Mouse (Mus musculus) MEL (cell line): ENCODE data around the gene Setd5. TPM values are rescaled to one million over a fixed set of nuclear protein-coding genes. Genes with fewer than 3 reads are reported as not detected.

ENCODE experiments used
- DNase-seq: peaks from one replicate; pipeline ENCODE4 v3.0.0; 2011; ENCODE audit warnings: low read depth, low spot score
- H3K27ac ChIP-seq: 2 replicates; pipeline ENCODE4 v1.5.1; 2012; ENCODE audit warnings: low read depth, mild to moderate bottlenecking, control low read depth, low read length, moderate library complexity; ENCODE audit not compliant: control insufficient read depth
- H3K27me3 ChIP-seq, 2 experiments: fragments of 150-350 bp in 1 of 2; sonication (generic) in 1 of 2; 2 replicates each; pipeline ENCODE4 v1.6.1; 2012; ENCODE audit warnings: low read length in 2 of 2, mild to moderate bottlenecking in 2 of 2, improper control_type of control experiment in 1 of 2, moderate library complexity in 1 of 2; ENCODE audit not compliant: insufficient read depth in 2 of 2, control insufficient read depth in 1 of 2
- H3K36me3 ChIP-seq, 2 experiments: 2 replicates each; pipeline ENCODE4 v1.6.1; 2012 to 2014; ENCODE audit warnings: low read length in 2 of 2, improper control_type of control experiment in 1 of 2, inconsistent platforms in 1 of 2, mild to moderate bottlenecking in 1 of 2; ENCODE audit not compliant: insufficient read depth in 2 of 2, control insufficient read depth in 1 of 2
- H3K4me1 ChIP-seq, 2 experiments: fragments of 150-350 bp in 1 of 2; sonication (generic) in 1 of 2; 2 replicates each; pipeline ENCODE4 v1.6.1; 2012; ENCODE audit warnings: low read length in 2 of 2, improper control_type of control experiment in 1 of 2, mild to moderate bottlenecking in 1 of 2; ENCODE audit not compliant: insufficient read depth in 2 of 2, control insufficient read depth in 1 of 2
- H3K4me3 ChIP-seq, 2 experiments: fragments of 150-350 bp in 1 of 2; sonication (generic) in 1 of 2; 2 replicates each; pipeline ENCODE4 v1.5.1; 2012; ENCODE audit warnings: low read depth in 2 of 2, low read length in 2 of 2, mild to moderate bottlenecking in 2 of 2, moderate library complexity in 2 of 2, control low read depth in 1 of 2, improper control_type of control experiment in 1 of 2; ENCODE audit not compliant: control insufficient read depth in 1 of 2, insufficient read depth in 1 of 2
- H3K79me2 ChIP-seq: 2 replicates; pipeline ENCODE4 v1.6.1; 2012; ENCODE audit warnings: mild to moderate bottlenecking, low read length, moderate library complexity; ENCODE audit not compliant: control insufficient read depth, poor library complexity, insufficient read depth
- H3K9ac ChIP-seq: 2 replicates; pipeline ENCODE4 v1.6.1; 2012; ENCODE audit warnings: low read depth, mild to moderate bottlenecking, control low read depth, low read length, moderate library complexity; ENCODE audit not compliant: control insufficient read depth, poor library complexity, severe bottlenecking
- H3K9me3 ChIP-seq: fragments of 150-350 bp; sonication (generic); replicated peaks from 2 replicates; pipeline ENCODE4 v1.6.1; 2012; ENCODE audit warnings: mild to moderate bottlenecking, low read length, improper control_type of control experiment, moderate library complexity; ENCODE audit not compliant: insufficient read depth
- CHD1 ChIP-seq: IDR thresholded peaks from 2 replicates; pipeline ENCODE4 v1.6.1; 2012; ENCODE audit warnings: low read depth, mild to moderate bottlenecking, inconsistent platforms, low read length, improper control_type of control experiment
- EP300 ChIP-seq, 2 experiments: IDR thresholded peaks; 2 replicates each; pipeline ENCODE4 v1.6.1; 2011; ENCODE audit warnings: improper control_type of control experiment in 2 of 2, low read length in 2 of 2, low read depth in 1 of 2, mild to moderate bottlenecking in 1 of 2
- ETS1 ChIP-seq: IDR thresholded peaks from 2 replicates; pipeline ENCODE4 v1.6.1; 2012; ENCODE audit warnings: low read depth, mild to moderate bottlenecking, inconsistent platforms, low read length, improper control_type of control experiment, moderate library complexity
- GABPA ChIP-seq: IDR thresholded peaks from 2 replicates; pipeline ENCODE4 v1.6.1; 2012; ENCODE audit warnings: low read depth, mild to moderate bottlenecking, inconsistent platforms, low read length, improper control_type of control experiment, moderate library complexity
- GATA1 ChIP-seq: IDR thresholded peaks from 2 replicates; pipeline ENCODE4 v1.6.1; 2011; ENCODE audit warnings: low read depth, low read length, improper control_type of control experiment
- HCFC1 ChIP-seq: IDR thresholded peaks from 2 replicates; pipeline ENCODE4 v1.6.1; 2012; ENCODE audit warnings: low read depth, mild to moderate bottlenecking, inconsistent platforms, low read length, improper control_type of control experiment, moderate library complexity
- JUND ChIP-seq: IDR thresholded peaks from 2 replicates; pipeline ENCODE4 v1.6.1; 2011; ENCODE audit warnings: low read depth, mild to moderate bottlenecking, improper control_type of control experiment, low read length
- KAT2A ChIP-seq: conservative IDR thresholded peaks from 2 replicates; pipeline ENCODE4 v1.6.1; 2012; ENCODE audit warnings: low read depth, low read length, improper control_type of control experiment, inconsistent platforms
- MXI1 ChIP-seq: IDR thresholded peaks from 2 replicates; pipeline ENCODE4 v1.6.1; 2011; ENCODE audit warnings: mild to moderate bottlenecking, low read depth, low read length, improper control_type of control experiment
- NELFE ChIP-seq: IDR thresholded peaks from 2 replicates; pipeline ENCODE4 v1.6.1; 2011; ENCODE audit warnings: low read depth, low read length, improper control_type of control experiment
- POLR2AphosphoS2 ChIP-seq: IDR thresholded peaks from 2 replicates; pipeline ENCODE4 v1.6.1; 2011; ENCODE audit warnings: low read length, improper control_type of control experiment
- RAD21 ChIP-seq: IDR thresholded peaks from 2 replicates; pipeline ENCODE4 v1.6.1; 2011; ENCODE audit warnings: mild to moderate bottlenecking, low read depth, low read length, improper control_type of control experiment
- RCOR1 ChIP-seq: IDR thresholded peaks from 2 replicates; pipeline ENCODE4 v1.6.1; 2012; ENCODE audit warnings: low read depth, mild to moderate bottlenecking, inconsistent platforms, low read length, improper control_type of control experiment
- SIN3A ChIP-seq: IDR thresholded peaks from 2 replicates; pipeline ENCODE4 v1.6.1; 2012; ENCODE audit warnings: low read length, improper control_type of control experiment, inconsistent platforms
- TAL1 ChIP-seq: IDR thresholded peaks from 2 replicates; pipeline ENCODE4 v1.6.1; 2012; ENCODE audit warnings: mild to moderate bottlenecking, inconsistent platforms, low read length, moderate library complexity, mixed read lengths
- TBP ChIP-seq: IDR thresholded peaks from 2 replicates; pipeline ENCODE4 v1.8.0; 2011; ENCODE audit warnings: low read depth, low read length, improper control_type of control experiment
- TCF12 ChIP-seq: IDR thresholded peaks from 2 replicates; pipeline ENCODE4 v1.6.1; 2014; ENCODE audit warnings: low read depth, mild to moderate bottlenecking, inconsistent platforms, low read length, improper control_type of control experiment, moderate library complexity
- ZKSCAN1 ChIP-seq: IDR thresholded peaks from 2 replicates; pipeline ENCODE4 v1.6.1; 2012; ENCODE audit warnings: low read depth, mild to moderate bottlenecking, inconsistent platforms, low read length, improper control_type of control experiment, moderate library complexity
- ZMIZ1 ChIP-seq: IDR thresholded peaks from 2 replicates; pipeline ENCODE4 v1.6.1; 2012; ENCODE audit warnings: low read depth, mild to moderate bottlenecking, inconsistent platforms, low read length, improper control_type of control experiment, moderate library complexity
- polyA plus RNA-seq, 2 experiments: library from polyadenylated mRNA; stranded (reverse) in 1 of 2; unstranded in 1 of 2; fragments of >175 nt in 1 of 2; fragments of >200 nt in 1 of 2; gene quantifications; 2 replicates each; pipeline versions ENCODE4 v1.2.1 to v1.2.4; 2012; ENCODE audit warnings: low replicate concordance in 2 of 2, low read depth in 1 of 2; ENCODE audit not compliant: insufficient read length in 2 of 2, insufficient read depth in 1 of 2, missing spikeins in 1 of 2
- total RNA-seq: library from RNA; depleted of rRNA; stranded (reverse); fragments of 300-350 nt; gene quantifications from 2 replicates; pipeline ENCODE4 v1.2.3, GENCODE M21; 2012

The Setd5 gene
- total and polyA plus RNA-seq, 3 experiments = 43.5 to 185 (median 80.2) TPM

- TF ChIP-seq MXI1 (0 out of 2 replicates have a peak, but pooled peaks have one; percentile 29), POLR2AphosphoS2 (no peak)
These were observed 64.4 kb downstream of the Setd5 start for GRCm38 (mm10) chr6:113141389-113142094.

GRCm38 (mm10) chr6:113144764-113145163 is 67.6 kb downstream of the Setd5 start:
- H3K4me1 ChIP-seq = peaks cover 0 to 5% of the 10 kb centered on the region in 2 experiments; a peak in 1 of 4 replicates
- TF ChIP-seq TBP = no peak
- TF ChIP-seq RCOR1 = no peak
- no peak for TF ChIP-seq TCF12
- TF ChIP-seq ZMIZ1 = no peak
- no peak for TF ChIP-seq EP300 (IDR thresholded peaks at IDR 0.05; ENCODE audit: low read depth in 1 of 2, low read length in 2 of 2)
- no peak for TF ChIP-seq TAL1
- TF ChIP-seq ETS1 = no peak
- no peak for TF ChIP-seq GATA1
- no peak for TF ChIP-seq HCFC1
- no peak for TF ChIP-seq KAT2A
- TF ChIP-seq NELFE = no peak
- TF ChIP-seq JUND = no peak
- TF ChIP-seq CHD1 = no peak
- TF ChIP-seq RAD21 = no peak
- TF ChIP-seq SIN3A = no peak
- no peak for TF ChIP-seq GABPA
- TF ChIP-seq ZKSCAN1 = no peak
- H3K9me3 ChIP-seq = no peaks in the 10 kb centered on the region
- H3K9ac ChIP-seq = no peak overlapping the region
- H3K36me3 ChIP-seq = peaks cover 2 to 61% of the 10 kb centered on the region in 2 experiments; a peak in 3 of 4 replicates
- H3K79me2 ChIP-seq = no peaks in the 10 kb centered on the region
- H3K4me3 ChIP-seq = no peak overlapping the region
- DNase-seq = no peak
- no peaks in the 10 kb centered on the region for H3K27me3 ChIP-seq
- H3K27ac ChIP-seq = no peak overlapping the region

More at GRCm38 (mm10) chr6:113141389-113142094, 64.4 kb downstream of the Setd5 start:
- Histone ChIP-seq H3K79me2 (no peaks in the 10 kb centered on the region), H3K9me3 (no peaks in the 10 kb centered on the region), H3K27me3 (no peaks in the 10 kb centered on the region), H3K36me3 (peaks cover 4 to 65% of the 10 kb centered on the region in 2 experiments), H3K4me3 (no peak overlapping the region), H3K27ac (no peak overlapping the region), H3K9ac (no peak overlapping the region), H3K4me1 (peaks cover 0 to 5% of the 10 kb centered on the region in 2 experiments; a peak in 2 of 4 replicates)
- no peak for DNase-seq
